Mouse (Mus musculus): ENCODE data around the gene Mxi1. TPM values are rescaled to one million over a fixed set of nuclear protein-coding genes. Genes with fewer than 3 reads are reported as not detected.

The Mxi1 gene
- total RNA-seq, 2 experiments from 2014 or later, result 57.0 to 57.9 TPM

DNA sequence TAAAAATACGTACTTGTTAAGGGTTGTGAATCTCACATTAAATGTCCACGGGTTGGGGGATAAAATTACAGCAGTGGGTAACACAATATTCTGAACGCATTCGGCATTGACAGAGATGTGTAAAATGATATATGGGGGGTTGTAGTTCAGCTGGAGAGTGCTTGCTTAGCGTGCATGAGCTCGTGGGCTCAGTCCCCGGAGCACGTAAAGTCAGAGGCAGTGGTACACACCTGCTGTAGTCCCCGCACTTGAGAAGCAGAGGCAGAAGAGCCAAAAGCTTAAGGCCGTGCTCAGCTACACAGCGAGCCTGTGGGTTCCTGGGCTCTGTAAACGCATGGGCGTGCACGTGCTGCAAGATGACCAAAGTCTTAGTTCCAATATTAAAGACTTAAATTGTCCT, 35.4 kb downstream of the Mxi1 start:
- DNase-seq (ENCODE audit: extremely low spot score in 1 of 2, low spot score in 2 of 2), result no peak
- intact Hi-C loops (cut with DNase I), result no loop called here

DNA sequence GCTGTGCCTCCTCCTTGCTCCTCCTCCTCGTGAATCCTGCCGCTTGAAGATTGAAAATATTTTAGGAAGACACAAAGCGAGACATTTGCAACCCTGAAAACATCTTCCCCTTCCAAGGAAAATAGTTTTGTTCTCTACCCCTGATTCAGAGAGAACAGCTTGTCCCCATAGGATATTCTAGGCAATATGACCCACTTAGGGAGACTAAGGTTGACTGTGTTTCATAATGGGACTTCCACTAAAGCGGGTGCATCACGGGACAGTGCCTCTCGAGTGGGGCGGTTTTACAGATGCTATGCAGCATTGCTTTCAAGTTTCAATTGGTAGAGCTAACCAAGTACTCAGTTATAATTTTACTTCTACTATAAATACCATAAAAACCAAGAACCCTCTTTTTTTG, 43.5 kb downstream of the Mxi1 start:
- peak in 1 of 2 experiments; percentile 21 for DNase-seq (ENCODE audit: extremely low spot score in 1 of 2, low spot score in 2 of 2)
- intact Hi-C loops (cut with DNase I), result loop anchor here (5.0 kb wide), 1 partner anchor 42 kb away; the partner anchor contains the start of gene Mxi1

DNA sequence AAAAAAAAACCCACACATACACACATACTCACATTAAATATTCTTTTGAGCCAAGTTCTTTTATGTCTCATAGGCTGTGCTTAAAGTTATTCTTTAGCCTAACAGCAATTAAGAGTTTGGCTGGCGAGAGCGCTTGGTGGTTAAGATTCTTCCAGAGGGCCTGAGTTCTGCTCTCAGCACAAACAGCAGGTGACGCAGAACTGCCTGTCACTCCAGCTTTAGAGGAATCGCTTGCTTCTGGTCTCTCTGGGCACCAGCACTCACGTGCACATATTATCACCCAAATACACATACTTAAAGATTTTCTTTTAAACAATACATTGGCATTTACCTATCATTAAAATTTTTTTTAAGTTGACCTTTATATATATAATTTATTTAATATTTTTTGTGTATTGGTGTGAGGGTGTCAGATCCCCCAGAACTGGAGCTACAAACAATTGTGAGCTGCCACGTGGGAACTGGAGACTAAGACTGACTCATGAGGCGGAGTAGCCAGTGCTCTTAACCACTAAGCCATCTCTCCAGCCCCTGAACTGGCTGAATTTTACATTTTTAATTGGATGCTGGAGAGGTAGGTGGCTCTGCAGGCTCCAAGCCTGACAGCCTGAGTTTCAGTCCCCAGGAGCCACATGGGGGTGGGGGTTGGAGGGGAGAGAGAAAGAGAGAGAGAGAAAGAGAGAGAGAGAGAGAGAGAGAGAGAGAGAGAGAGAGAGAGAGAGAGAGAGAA, 44.1 kb downstream of the Mxi1 start:
- intact Hi-C loops (cut with DNase I), result loop anchor here (5.0 kb wide), 1 partner anchor 42 kb away; the partner anchor contains the start of gene Mxi1
- DNase-seq (ENCODE audit: extremely low spot score in 1 of 2, low spot score in 2 of 2), result peak in 1 of 2 experiments; percentile 7

DNA sequence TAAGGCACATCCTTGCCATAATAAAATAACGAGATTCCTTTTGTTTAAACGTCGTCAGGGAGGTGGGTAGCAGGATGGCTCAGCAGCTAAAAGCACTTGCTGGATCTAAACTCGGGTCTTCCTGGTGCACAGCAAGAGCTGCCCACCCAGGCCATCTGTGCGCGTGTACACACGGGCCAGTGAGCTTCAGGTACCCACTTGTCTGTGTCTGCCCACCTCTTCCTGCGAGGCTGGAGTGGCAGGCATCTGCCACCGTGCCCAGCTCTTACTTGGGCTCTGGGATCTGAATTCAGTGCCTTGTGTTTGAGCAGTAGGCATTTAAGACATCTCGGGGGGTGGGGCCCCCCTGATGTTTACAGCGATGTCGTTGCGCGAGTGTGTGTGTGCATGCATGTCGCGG, 44.7 kb downstream of the Mxi1 start:
- DNase-seq (ENCODE audit: extremely low spot score in 1 of 2, low spot score in 2 of 2), result peak in 1 of 2 experiments; percentile 28
- intact Hi-C loops (cut with DNase I), result no loop called here

DNA sequence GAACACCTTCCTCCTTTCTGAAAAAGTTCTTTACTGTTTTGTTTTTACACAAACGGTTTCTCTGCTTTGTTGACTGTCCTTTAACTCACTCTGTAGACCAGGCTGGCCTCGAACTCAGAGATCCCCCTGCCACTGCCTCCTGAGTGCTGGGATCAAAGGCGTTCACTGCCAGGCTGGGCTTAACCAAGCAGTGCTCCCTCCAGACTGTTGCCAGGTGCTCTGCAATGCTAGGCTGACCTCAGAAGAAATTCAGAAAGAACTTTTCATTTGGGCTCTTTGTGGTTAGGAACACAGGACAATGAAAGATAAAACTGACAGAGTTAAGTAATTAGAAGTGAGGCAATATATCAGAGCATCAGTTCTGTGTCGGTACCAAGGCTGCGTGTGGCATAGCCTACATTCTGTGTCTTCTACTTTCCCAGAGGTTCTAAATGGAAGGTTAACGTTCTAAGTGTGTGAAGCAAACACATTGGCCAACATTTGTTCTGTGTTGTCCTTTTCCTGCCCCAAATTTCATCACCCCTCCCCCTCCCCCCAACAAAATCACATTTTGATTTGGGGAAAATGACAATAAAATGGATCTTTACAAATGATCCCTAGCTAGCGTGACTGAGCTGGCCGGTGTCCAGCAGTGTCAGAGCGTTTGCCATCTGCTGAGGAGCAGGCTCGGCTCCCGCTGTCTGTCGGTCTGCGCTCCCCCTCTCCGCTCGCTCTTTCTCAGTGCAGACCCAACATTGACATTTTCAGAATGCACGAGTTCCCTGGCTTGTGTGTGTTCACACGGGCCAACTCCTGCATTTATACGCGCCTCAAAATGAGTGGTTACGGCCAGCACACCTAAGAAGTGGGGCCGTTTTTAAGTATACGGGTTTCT, 49.1 kb downstream of the Mxi1 start:
- DNase-seq (ENCODE audit: extremely low spot score in 1 of 2, low spot score in 2 of 2), result peak; percentile 52 to 77
- intact Hi-C loops (cut with DNase I), result no loop called here

DNA sequence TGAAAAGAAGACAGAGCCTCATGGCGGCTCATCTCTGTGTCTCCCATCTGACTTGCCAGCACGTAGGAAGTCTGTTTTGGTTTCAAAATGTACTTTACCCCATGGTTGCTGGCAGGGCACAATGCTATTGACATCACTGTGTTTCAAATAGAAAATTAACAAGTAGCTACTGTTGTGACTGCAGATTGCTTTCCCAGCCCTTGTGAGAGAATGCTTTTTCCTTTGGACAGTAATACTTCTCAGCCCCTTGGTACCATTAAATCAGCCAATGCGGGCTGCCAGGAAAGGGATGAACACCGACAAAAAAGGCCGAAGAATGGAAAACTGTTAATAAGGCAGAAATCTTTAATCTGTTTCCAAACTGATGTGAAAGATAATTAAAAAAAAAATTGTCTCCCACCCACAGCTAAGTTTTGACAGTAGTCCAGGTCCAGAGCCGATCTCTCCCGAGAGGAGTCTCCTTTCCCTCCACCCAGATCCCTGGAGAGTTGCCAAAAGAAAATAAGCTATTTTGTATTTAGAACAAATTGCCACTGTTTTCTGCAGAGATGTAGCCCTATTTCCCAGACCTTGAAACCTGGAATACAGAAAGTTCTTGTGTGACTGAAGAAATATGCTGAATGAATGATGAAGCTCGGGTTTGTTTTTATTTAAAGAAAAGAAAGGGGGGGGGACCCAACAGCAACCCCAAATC, 50.1 kb downstream of the Mxi1 start:
- intact Hi-C loops (cut with DNase I), result no loop called here
- DNase-seq (ENCODE audit: extremely low spot score in 1 of 2, low spot score in 2 of 2), result peak in 1 of 2 experiments; percentile 38

DNA sequence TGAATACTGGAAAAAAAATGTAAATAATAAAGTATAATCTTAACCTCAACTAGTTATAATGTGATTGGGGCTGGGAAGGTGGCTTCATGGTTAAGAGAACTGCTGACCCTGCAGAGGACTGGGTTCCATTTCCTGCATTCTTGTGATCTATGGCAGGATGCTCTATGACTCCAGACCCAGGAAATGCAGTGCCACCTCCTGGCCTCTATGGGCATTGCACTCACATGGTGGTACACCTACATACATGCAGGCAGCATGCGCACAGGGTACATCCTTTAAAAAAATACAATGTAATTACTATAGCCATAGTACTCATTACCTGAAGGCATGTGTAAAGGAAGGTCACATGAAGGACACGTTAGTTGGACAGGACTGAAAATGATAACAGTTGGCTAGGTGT, 52.6 kb downstream of the Mxi1 start:
- peak in 1 of 2 experiments; percentile 62 for DNase-seq (ENCODE audit: extremely low spot score in 1 of 2, low spot score in 2 of 2)
- intact Hi-C loops (cut with DNase I), result no loop called here

DNA sequence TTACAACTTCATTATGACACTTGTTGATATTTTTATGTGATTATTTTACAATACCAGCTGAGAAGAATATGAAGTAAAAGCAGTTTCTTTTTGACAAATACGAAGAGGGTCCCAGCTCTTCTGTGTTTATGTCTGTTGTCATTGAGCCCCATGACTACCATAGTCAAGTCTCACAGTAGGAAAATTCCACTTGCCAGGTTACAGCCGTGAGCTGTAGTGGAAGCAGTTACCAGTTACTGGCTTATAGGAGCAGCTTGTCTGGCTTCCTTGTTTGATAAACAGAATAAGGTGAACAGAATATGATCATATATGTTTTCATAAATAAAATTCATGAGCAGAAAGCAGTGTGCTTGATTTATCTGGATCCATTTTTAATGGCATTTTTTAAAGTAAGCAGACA, 54.2 kb downstream of the Mxi1 start:
- DNase-seq (ENCODE audit: extremely low spot score in 1 of 2, low spot score in 2 of 2), result no peak
- intact Hi-C loops (cut with DNase I), result no loop called here

DNA sequence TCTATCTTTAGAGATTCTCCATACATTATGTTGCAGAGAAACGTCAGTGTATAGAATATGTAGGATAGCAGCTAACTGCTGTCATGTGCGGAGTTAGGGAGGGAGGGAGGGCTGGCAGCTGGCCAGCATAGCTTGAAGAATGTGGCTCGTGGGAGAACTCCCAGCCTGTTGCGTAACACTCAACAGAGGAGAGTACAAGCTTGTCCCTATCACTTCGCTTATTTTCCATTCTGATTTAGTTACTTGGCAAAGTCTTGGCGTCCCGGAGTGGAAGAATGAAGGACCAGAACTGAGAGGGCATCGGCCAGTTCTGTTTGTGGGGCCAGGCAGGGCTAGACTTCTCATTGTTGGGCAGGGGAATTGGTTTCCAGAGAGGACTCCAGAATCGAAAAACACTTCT, 54.6 kb downstream of the Mxi1 start:
- DNase-seq (ENCODE audit: extremely low spot score in 1 of 2, low spot score in 2 of 2), result peak; percentile 69 to 76
- intact Hi-C loops (cut with DNase I), result loop anchor here (5.0 kb wide), 1 partner anchor 33 kb away; no protein-coding TSS in a partner anchor

DNA sequence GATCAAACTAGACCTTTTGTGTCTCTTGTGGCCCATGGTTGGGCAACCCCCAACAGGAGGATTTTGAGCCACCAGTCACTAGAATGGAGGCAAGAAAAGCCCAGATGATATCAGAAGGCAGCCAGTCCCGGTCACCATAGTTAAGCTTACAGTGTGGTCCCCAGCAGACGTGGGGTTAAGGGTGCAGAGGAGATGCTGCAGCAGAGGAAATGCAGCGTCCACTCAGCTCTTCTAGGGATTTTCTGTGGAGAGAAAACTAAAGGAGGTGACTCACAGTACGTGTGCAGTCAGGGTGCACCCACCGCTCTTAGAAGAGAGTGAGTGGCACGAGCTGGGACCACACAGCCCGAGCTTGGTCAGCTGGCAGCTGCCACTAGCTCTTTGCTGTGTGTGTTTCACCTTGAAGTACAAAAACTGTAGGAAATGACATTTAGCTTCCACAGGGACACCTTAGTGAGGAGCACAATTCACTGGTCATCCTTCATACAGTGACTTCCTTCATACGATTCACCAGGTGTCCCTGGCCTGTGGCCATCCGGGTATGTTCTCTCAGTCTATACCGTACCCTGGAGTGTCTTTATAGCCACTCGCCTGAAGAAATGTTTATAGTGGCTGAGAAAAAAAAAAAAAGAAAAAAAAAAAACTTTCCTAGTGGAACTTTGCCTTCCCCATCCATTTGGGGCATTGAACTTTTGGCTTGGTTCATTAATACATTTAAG, 55.9 kb downstream of the Mxi1 start:
- intact Hi-C loops (cut with DNase I), result loop anchor here (5.0 kb wide), 1 partner anchor 34 kb away; no protein-coding TSS in a partner anchor
- no peak for DNase-seq (ENCODE audit: extremely low spot score in 1 of 2, low spot score in 2 of 2)

DNA sequence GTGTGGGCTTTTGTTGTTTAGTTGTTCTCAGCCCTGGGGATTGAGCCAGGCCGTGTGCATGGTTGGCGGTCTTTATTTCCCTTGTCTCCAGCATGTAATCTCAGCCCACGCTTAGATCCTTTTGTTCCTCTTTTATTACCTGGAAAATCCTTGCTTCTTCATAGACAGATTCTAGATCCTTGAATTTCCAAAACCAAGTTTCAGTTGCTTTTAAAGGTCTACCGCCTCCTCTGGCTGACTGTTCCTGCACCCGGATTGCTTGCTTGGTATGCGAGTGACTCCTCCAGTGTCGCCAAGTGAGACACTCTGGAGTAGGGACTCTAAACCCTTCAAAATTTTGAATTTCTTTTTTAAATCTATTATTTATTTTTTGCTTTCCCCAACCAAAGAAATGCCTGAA, 56.6 kb downstream of the Mxi1 start:
- no peak for DNase-seq (ENCODE audit: extremely low spot score in 1 of 2, low spot score in 2 of 2)
- intact Hi-C loops (cut with DNase I), result loop anchor here (5.0 kb wide), 1 partner anchor 35 kb away; no protein-coding TSS in a partner anchor

DNA sequence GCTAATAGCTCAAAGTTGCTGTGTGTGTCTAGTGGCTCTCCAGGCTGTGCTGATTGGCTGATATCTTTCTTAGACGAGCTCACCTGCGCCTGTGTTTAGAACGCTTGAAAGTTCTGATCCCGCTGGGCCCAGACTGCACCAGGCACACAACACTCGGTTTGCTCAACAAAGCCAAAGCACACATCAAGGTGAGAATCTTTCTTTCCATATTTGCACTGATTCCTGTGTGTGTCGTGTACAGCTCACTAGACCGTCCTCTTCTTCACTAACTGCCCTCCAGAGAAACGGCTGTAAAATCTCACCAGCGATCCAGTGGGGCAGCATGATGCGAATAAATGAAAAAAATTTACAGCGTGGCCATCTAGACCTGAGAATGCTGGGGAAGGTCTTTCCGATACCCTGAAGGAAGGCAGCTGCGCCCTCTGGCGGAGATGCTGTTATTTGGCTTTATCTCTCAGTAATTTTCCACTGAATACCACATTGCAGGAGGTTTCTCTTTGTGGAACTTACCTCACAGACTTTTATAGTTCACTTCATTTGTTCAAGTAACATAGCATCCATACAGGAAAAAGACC, 59.2 kb downstream of the Mxi1 start:
- intact Hi-C loops (cut with DNase I), result loop anchor here (2.0 to 5.0 kb wide), 3 partner anchors 37 to 122 kb away; no protein-coding TSS in a partner anchor
- DNase-seq (ENCODE audit: extremely low spot score in 1 of 2, low spot score in 2 of 2), result peak; percentile 76 to 82

DNA sequence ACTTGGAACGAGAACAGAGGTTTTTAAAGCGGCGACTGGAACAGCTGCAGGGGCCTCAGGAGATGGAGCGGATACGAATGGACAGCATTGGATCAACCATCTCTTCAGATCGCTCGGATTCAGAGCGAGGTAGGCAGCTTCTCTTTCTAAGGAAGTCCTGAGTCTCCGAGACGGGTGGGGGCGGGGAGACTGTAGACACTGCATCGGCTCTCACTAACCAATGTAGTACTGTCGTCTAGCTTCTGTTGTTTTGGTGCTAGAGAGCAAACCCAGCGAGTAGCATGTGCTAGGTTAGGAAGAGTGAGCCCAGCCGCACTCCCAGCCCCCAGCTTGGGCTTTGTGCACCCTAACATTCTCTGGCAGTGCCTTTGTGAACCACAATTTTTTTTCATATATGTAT, 59.9 kb downstream of the Mxi1 start:
- DNase-seq (ENCODE audit: extremely low spot score in 1 of 2, low spot score in 2 of 2), result no peak
- intact Hi-C loops (cut with DNase I), result loop anchor here (5.0 kb wide), 1 partner anchor 123 kb away; no protein-coding TSS in a partner anchor

DNA sequence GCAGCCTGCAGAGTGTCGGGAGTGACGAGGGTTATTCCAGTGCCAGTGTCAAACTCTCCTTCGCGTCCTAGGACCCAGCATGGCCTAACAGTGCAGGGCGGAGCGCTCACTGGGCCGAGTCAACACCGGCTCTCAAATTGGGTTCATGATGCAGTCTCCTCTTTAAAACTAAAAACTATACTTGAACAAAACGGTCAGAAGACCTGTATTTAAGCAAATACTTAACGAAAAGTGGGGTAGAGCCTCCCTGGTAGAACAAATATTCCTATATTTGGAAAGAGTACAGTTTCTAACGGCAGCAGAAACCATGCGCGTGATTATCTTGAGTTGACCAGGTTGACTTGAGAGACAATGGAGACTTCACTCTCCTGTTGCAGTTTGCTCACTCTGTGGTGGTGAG, 61.3 kb downstream of the Mxi1 start, which contains the start of gene Gm10197:
Gene Gm10197 (minus strand): TSS at position 101 of the 400 bp plus-strand sequence.
- DNase-seq (ENCODE audit: extremely low spot score in 1 of 2, low spot score in 2 of 2), result no peak
- intact Hi-C loops (cut with DNase I), result loop anchor here (5.0 kb wide), 1 partner anchor 124 kb away; no protein-coding TSS in a partner anchor

DNA sequence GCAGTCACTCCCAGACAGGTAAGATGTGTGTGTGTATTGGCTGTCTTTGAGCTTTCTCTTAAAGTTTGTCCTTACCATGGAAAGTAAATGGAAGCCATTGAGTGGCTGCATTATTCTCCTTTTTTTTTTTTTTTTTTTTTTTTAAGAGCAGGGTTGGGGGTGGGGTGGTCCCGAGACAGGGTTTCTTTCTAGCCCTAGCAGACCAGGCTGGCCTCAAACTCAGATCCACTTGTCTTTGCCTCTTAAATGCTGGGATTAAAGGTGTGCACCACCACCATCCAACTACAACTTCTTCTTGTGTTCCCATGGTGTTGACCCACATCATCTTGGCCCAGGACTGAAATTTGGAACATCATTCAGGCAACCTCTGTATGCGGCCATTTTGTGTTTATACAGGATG, 63.3 kb downstream of the Mxi1 start:
- DNase-seq (ENCODE audit: extremely low spot score in 1 of 2, low spot score in 2 of 2), result no peak
- intact Hi-C loops (cut with DNase I), result loop anchor here (5.0 kb wide), 1 partner anchor 126 kb away; no protein-coding TSS in a partner anchor

DNA sequence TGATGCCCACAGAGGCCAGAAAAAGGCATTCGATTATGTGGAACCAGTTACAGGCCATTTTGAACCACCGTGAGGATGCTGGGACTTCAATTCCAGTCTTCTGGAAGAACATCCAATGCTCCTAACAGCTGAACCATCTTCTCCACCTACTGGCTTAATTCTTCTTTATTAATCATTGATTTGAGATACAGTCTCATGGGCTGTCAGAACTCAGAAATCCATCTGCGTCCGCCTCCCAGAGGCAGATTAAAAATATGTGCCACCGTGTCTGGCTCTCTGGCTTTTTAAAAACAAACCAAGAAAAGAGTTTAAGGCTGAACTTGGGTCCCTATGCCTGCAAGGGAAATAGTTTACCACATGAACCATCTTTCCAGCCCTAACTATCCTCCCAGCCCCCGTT, 65.0 kb downstream of the Mxi1 start:
- no peak for DNase-seq (ENCODE audit: extremely low spot score in 1 of 2, low spot score in 2 of 2)
- intact Hi-C loops (cut with DNase I), result no loop called here

DNA sequence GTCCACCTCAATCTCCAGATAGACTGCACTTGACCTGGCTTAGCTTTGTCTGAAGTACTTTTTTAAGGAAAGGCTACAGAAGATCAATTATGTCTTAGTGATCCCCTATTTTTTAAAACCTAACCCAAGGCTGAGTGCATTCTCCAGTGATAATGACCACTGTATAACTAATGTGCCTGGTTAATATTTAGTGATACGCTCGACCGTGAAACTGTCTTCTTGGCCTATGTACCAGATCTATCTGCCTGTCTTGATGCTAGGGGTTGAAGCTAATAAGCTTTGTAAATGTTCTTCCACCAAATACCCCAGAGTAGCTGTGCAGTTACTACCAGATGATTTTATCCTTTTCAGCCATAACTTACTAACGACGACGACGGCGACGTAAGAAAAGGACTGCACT, 65.5 kb downstream of the Mxi1 start:
- intact Hi-C loops (cut with DNase I), result no loop called here
- no peak for DNase-seq (ENCODE audit: extremely low spot score in 1 of 2, low spot score in 2 of 2)

DNA sequence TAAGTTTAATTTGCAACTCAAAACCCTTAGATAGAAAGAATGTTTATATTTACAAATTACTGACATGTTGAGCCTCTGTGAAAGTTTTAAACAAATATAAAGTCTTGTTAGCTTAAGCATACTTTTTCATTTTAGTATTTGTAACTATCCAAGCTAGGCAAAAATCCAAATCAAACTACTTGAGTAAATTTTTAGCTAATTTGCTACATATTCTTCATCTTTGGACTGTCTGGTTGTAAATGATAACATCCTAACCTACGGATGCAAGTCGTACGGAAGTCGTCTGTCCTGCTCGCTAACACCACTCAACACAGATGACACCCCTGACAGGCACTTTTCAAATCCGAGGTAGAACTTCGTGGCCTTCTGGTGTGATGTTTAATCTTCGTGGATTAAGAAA, 67.3 kb downstream of the Mxi1 start:
- intact Hi-C loops (cut with DNase I), result no loop called here
- DNase-seq (ENCODE audit: extremely low spot score in 1 of 2, low spot score in 2 of 2), result no peak
